Mouse (Mus musculus) lung, postnatal 10 days (tissue): ENCODE data around the gene Mmp28.

Source experiments
- DNase-seq: peaks from one replicate; pipeline ENCODE4 v3.0.0; 2021

The Mmp28 gene

DNA sequence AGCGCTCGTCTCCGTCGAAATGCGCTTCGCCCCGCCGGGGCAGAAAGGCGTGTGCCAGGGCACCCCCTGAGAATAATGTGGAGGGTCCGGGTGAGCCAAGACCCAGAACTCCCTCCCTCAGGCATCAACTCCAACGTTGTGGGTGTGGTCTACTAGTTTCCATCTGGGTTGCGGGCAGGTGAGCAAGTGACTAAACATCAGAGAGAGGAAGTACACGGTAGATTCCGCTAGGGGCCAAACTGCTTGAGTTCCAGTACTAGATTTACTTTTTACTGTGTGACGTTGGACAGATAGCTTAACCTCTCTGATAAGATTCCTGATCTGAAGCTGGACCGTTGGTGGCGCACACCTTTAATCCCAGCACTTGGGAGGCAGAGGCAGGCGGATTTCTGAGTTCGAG lies 17.9 kb downstream of the Mmp28 start:
- DNase-seq = no peak

DNA sequence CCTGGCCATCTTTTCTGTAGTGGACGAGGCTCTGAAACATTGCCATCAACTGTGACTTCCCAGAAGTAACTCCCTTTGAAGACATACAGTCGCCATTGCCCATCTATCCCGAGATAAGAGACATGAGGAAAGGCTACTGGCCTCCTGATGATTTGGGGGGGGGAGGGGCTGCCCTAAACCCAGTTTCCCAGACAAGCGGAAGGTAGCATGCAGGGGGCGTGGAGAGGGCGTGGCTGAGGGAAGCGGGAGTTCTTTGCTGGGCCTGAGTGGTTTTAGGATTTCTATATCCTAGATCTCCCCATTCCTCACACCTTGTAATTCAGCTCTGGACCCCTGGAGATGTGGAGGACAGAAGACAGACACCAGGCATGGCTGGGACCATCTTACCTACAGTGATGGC lies 19.0 kb downstream of the Mmp28 start:
- DNase-seq = peak; percentile 31

DNA sequence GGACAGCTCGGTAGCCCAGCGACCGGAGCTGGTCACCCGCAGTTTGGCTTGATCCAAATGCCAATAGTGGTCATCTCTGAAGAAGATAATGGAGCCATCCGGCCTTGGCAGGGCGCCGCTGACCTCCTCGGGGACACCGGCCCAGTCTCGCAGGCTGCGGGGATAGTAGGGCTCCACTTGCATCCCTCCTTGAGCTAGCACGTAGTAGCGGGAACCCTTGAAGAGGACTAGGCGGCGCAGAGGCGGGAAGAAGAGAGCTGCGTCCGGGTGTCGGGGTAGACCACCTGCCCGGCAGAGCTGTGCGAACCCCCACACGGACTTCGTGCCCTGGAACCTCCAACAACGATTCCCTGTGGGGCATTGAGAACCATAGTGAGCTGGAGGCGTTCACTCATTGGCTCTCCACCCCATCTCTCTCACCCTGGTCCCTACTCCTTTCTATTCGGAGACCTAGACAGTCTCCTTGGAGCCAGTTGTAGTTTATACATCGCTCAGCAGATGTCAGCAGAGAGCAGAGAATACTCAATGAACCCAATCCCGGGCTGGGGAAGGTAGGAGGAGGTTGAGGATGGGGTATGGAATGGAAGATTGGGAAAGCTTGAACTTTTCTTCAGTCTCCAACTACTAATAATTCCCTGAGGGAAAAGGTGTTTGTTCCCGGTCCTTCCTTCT lies 20.1 kb downstream of the Mmp28 start:
- peak; percentile 86 for DNase-seq

DNA sequence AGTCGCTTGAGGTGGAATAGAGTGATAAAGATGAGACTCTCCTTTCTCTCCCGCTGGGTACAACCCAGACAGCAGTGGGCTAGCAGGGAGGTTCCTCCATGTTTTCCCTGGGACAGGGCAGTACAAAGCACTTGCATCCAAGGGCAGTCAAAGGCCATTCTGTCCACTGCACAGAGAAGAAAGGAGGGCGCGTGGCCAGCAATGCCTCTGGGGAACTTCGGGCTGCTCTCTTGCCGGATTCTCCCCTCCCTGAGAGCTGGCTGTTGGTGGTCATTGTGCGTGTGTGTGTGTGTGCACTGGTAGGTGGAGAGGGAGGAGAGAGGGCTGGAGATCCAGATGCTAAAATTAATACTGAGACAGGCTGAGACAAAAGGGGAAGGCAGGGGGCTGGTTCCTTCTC lies 21.6 kb downstream of the Mmp28 start:
- no peak for DNase-seq

DNA sequence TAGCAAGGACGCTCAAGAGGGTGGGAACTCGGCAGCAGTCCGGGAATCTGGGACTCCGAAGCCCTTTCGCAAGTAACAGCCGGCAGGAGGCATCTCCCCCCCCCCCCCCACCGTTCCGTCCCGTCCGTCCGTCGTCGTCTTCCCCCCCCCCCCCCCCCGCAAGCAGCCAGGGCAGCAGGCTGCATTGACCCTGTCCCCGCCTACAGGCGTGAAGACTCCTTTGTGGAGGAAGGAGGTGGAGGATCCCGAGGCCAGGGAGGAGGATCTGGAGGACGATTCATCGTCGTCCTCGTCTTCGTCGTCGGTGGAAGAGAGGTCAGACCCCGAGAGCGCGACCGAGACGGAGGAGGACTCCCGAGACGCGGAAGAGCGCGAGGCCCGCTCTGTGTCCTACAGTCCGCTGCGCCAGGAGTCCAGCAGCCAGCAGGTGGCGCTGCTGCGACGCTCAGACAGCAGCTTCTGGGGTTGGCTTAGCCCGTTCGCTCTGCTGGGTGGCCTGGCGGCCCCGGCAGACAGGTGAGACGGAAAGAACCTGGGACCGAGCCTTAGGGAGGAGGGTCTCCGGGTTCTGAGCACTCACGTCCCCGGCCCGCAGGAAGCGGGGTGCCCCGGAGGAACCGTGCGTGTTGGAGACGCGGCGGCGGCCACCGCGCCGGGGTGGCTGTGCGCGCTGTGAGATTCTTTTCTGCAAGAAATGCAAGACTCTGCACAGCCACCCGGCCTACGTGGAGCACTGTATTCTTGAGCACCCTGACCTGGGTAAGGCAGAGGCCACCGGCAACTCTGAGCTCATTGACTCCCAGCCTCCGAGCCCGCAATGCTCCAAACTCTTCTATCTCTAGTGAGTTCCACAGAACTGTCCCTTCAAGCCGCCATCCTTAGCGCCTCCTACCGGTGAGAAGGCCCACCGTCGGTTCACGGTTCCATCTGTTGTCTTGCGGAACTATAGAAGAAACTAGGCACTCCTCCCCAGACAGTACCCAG lies 22.5 kb downstream of the Mmp28 start:
- DNase-seq = peak; percentile 88

DNA sequence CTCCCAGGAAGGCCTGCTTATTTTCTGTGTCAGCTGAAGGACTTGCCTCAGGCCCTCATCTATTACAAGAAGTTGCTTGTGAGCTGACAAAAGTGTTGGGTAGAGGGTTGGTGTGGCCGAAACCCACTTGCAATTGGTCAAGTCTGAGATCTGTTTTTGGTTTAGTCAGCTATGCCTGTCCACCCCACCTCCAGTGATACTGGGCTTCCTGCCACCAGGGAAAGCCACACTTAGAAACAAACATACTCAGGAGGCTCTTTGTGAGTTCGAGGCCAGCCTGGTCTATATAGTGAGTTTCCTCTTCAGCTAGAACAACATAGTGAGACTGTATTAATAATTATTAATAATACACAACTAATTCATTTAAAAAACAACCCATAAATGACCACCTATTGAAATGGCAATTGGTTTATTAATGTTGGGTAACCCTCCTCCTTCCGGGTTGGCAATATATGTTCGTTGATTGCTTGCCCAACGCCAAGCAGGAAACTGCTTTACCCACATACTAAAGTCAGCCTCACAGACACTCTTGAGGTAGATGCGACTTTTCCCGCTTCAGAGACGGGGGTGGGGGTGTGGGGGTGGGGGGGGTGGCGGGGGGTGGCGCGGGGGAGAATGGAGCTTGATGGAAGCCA lies 23.3 kb downstream of the Mmp28 start:
- no peak for DNase-seq

DNA sequence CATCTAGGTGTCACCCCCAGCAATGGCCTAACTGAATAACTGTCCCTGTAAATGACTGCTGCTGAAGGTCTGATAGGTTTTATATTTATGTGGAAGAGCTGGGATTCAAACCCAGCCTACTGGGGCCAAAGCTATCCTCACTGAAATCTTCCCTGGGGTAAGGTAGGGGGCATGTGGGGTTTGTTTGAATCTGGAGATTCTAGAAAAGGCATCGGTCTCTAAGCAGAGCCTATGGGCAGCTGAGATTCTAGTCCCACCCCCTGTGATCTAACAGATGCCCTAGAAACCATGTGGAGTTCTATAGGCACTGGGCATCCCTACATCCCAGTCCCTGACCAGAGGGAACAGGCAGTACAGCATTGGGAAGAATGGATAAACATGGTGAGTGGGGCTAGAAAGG lies 25.5 kb downstream of the Mmp28 start, which contains the start of gene 1700020L24Rik:
Gene 1700020L24Rik (plus strand): TSS at position 301 of the 400 bp plus-strand sequence.
- DNase-seq = no peak

DNA sequence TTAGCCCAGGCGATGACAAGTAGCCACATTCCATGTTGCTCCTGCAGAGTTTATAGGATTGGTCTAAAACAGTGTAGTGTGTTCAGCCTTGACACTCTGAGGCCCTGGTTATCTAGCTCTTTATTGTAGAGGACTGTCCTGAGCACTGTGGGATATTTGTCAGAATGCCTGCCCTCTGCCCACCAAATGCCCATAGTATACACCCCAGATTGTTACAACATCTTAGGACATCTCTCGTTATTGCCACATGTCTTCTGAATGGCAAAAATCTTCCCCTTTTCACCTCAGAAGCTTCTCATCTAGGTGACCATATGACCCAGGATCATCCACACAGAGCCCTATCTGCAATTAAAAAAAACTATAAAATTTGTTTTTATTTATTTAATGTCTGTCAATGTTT lies 30.3 kb downstream of the Mmp28 start:
- no peak for DNase-seq

DNA sequence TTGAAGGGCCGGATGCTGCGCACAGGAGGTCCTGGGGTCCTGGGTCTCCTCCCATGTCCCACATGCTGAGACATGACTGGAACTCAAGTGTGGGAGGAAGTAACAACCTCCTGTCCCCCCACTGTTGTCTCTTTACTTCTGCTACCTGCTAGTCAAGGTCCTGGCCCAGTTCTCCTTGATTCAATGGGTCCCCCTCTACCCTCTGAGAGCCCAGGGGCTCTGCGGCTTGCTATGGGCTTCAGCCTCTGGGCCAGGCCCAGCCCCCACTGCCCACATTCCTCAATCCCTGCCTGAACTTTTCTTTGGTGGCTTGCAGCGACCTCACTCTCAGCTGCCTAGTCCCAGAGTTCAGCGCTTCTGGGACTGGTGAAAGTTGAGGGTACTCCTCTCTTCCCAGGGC lies 33.5 kb downstream of the Mmp28 start, which contains the start of gene Gas2l2:
Gene Gas2l2 (minus strand): TSS at position 101 of the 400 bp plus-strand sequence.
- no peak for DNase-seq

DNA sequence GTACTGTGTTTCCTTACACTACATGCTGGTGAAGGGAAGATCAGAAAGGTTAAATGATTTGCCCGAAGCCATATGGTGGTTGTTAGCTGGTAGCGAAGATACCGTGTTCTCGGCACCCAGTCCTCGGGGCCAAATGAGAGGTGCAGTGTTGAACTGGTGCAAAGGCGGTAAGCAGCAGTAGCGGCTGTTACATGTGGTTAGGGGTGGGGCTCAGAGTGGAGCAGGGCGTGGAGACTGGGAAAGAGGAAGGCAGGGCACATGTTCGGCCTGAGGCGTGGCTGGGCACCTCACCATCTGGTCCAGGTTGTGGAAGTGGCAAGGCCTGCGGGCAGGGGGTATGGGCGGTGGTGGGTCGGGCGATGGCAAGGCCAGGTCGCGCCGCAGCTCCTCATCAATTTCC lies 35.9 kb downstream of the Mmp28 start:
- DNase-seq = peak; percentile 33

DNA sequence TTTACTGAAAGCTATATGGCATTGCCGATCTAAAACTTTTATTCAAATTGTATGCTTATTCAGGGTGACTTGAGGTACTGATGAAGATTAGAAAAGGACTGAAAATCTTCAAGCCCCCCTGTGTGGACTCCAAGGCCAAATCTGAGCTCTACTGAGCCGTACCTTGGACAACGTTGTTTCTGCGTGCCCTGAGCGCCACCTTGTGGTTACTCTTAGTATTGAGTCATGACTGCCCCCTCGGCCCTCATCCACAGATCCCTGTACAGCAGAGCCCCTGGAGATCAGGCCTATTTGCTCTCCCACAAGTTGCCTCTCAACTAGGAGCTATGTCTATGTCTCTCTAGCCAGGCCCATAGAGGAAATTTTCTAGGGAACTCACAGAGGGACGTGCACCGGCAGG lies 38.2 kb downstream of the Mmp28 start:
- DNase-seq = peak; percentile 78

DNA sequence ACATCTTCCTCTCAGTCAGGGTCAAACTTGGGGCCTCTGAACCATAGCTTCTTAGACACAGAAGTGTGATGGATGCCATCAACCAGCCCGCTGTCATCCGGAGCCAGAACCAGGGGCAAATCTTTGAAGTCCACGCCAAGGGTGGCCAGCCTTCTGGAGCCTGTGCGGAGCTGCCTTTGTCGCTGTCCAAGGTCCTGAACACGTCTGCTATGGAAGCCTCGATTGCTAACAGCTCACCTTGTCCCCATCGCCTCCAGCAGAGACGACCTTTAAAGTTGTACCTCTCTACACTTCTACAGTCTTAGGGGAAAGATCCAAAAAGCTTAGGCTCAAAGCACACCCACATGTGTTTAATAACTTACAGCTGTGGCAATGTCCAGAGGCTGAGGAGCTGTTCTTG lies 41.6 kb downstream of the Mmp28 start:
- peak; percentile 76 for DNase-seq

DNA sequence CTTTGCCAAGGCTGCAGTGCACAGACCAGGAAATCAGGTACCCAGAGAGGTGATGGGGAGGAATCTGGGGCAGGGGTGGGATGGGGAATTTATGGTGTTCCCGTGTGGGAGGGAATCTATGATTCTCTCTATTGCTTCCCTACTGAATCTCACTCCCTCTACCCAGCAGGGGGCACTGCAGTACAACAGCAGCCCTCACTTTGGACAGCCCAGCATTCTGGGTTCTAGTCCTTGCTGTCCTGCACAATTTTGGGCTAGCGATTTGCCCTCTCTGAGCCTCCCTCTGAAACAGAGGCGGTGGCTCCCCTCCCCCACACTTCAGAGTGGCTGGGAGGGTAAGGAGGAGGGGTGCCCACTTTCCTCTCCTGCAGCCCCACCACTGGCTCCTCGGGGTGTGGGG lies 42.5 kb downstream of the Mmp28 start:
- DNase-seq = no peak

DNA sequence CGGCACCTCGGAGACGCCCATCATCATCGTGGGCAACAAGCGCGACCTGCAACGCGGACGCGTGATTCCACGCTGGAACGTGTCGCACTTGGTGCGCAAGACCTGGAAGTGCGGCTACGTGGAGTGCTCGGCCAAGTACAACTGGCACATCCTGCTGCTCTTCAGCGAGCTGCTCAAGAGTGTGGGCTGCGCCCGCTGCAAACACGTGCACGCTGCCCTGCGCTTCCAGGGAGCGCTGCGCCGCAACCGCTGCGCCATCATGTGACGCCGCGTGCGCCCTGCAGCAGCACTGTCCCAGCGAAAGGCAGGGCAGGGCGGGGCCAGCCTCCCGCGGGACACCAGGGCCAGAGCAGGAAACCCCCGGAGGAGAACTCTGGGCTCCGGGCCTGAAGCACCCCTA lies 44.3 kb downstream of the Mmp28 start:
- DNase-seq = no peak

DNA sequence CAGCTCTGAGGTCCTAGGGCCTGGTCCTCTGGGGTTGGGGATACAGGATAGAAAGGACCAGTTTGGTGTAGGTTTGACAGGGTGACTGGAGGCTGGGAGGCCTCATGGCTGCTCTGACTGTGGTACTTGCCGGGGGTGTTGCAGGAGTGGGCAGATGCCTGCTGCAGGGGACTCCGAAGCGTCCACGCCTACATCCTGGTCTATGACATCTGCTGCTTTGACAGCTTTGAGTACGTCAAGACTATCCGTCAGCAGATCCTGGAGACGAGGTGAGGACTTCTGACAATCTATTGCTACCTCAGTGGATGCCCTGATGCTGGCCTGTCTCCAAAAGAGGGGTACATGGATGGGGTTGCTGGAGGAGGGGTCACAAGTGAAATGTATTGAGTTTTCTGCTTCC lies 45.2 kb downstream of the Mmp28 start:
- no peak for DNase-seq

DNA sequence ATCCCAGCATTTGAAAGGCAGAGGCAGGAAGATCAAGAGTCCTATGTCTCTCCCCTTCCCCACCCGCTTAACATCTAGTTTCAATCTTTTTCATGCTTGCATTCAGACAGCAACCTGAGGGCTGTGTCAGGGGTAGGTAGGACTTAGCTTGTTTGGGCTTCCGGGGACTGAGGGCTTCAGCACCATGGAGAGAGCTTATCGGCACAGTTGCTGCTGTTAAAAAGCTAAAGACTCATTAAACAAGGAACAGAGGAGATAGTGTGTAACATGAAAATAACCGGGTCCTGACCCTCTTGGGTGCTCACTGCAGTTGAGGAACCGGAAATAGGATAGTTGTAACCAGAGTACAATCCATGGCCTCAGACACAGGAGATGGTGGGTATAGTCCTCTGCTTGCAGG lies 45.8 kb downstream of the Mmp28 start:
- DNase-seq = peak; percentile 77

DNA sequence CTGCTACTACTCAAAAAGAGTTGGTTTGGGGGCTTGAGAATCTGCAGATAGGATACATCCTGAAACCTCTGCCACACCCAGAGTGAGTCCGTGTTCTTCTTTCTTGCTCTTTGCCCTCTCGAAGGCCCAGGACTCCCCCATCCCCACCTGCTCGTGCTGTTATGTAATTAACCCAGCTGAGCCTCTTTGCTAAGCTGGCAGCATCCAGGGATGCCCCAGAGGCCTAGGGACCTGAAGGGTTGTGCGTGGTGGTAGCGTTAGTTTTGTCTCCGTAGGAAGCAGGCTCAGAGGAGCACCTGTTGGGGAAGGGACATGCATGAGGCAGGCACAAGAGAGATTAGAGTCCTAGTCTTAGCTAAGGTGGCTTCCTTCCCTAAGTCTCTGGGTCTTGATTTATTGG lies 52.4 kb downstream of the Mmp28 start:
- DNase-seq = no peak

DNA sequence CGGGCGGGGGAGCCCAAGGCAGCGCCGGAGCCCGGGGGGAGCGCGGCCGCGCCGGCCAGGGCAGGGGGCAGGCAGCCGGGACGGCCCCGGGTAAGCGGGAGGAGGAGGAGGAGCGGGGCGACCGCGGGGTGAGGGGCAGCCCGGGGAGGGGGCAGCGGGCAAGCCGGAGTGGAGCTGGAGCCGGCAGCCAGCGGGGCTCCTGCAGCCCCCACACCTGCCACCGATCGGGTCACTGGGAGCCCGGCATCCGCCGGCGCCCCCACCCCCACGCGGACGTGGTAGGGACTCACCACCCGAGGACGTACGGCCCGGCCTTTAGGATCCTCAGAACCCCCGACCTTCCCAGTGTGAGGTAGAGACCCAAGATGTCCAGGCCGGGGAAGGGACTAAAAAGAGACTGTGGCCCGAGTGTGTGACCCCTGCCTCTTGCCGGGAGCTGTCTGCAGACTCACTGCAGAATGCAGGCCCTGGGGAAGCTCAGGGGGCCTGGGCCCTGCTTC lies 53.0 kb downstream of the Mmp28 start:
- no peak for DNase-seq

DNA sequence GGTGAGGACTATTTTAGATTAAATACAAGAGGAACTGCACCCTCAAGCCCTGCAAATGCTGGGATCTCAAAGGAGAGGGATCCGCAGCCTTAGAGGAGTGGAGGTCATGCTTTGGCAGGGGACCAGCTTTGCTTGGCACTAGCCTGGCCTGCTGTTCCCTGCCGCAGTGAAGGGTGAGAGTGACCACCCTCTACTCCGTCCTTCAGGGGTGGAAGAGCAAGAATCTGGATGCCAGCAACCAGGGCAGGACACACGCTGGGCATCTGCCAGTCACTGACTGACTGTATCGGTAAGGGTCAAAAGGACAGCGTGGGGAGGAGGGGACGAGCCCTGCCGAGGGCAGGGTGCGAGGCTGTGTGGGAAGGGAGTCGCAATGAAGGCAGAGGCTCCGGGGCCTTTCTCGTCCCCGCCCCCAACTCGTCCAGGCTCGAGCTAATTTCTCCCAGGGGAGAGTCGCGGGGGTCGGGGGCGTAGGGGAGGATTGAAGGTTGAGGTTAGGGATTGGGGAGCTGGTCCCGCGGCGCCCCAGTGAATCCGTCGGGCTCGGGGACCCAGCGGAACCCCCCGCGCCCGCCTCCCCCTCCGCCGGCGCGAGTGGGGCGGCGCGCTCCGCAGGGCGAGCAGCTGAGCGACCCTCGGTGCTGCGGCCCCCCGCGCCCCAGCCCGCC lies 53.6 kb downstream of the Mmp28 start, which contains the start of gene Rasl10b:
Gene Rasl10b (plus strand): TSS at position 51 of the 668 bp plus-strand sequence.
- DNase-seq = peak; percentile 39

DNA sequence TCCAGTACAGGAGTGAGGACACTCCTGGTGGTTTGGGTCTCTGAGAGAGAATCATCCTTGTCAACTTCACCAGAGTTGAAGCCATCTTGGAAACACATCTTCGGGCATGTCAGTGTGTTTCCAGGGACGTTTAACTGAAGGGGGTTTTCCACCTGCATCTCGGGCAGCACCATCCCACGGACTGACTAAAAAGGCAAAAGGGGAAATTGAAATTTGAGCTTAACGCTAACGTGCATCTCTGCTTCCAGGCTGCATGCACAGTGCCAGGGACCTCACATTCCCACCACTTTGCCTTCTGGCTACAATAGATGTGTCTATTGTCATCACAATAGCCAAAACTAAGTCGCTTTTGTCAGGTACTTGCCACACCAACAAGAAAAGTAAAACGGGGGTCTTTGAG lies 54.6 kb downstream of the Mmp28 start:
- DNase-seq = no peak

DNA sequence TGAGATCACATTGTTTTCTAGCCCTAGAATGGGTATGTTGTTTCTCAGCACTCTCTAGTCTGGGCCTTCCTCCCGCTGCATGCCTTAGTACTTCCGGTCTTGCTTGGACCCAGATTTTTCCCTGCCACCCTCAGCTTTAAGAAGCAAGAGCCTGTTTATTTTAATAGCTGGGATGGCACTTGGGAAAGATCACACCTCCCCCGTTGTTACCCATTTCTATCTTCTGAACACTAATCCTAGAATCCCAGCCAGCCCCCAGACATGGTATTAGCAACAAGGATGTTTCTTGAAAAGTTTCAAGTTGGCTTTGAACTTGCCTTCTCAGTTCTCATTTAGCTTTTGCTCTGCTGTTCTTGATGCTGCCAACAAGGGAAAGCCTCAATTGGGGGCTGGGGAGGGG lies 56.5 kb downstream of the Mmp28 start:
- DNase-seq = no peak

DNA sequence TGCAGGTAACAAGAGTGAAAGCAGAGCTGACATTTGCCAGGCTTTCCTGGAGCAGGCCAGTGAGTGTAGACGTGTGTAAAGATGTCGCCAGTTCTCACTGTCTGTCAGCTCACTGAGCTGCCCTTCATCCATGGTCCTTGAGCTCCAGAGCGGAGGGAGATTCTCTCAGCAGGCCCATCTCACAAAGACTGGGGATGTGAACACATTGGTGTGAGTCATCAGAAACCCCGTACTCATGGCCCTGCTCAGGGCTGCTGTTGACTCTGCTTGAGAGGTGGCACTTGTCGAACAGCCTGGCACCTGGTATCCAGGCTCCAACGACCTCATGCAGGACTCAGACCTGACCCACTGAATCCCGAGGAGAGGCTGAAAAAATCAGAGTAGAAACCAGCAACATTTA lies 59.1 kb downstream of the Mmp28 start:
- DNase-seq = no peak

DNA sequence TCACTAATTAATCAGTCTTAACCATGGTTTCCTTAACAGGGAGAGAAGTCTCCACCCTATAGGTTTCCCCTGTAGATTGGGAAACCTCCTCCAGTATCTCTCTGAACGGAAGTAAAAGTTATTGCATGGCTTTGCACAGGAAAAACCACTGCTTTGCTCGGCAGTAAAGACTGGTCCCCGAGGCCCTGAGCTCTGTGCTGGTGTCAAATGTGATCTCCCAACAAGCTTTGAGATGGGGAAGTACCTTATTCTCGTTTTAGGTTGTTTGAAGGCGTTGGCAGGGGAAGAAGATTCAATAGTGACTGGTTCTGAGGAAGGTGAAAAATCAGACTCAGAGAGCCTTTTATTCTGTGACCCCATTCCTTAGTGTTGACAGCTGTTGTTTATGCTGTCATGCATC lies 64.1 kb downstream of the Mmp28 start:
- DNase-seq = no peak
